Comparison of ENCODE assay signal across 7 mouse cellular contexts in genomic region chr11:62646958-62647515, GRCm38 (mm10). TPM values are rescaled to one million over a fixed set of nuclear protein-coding genes. Genes with fewer than 3 reads are reported as not detected.
A peak's percentile ranks its signal among the peaks of the same experiment; 100 is the strongest.
DNase-seq lines count a peak whose midpoint lies in the region; ATAC-seq and TF ChIP-seq lines count a peak whose summit lies in the region.

No protein-coding gene starts in this region.

- peaks cover 82% of the 10 kb centered on the region for H3K79me2 ChIP-seq in C2C12 (ENCODE audit: control insufficient read depth, insufficient read depth)

- peaks cover 26% of the 10 kb centered on the region for H3K79me3 ChIP-seq in C2C12 (ENCODE audit: low read depth)

- DNase-seq in heart, postnatal 0 days (ENCODE audit: low spot score), result no peak
- no peak for DNase-seq in liver, postnatal 0 days
- DNase-seq in cerebellum, postnatal 14 days, result no peak
- DNase-seq in left cerebral cortex, adult 18-20 months (ENCODE audit: low spot score in 2 of 2), result no peak

- WGBS in heart, postnatal 0 days, result 22% methylated on average over 7 of the region's 7 CpGs
- WGBS in liver, postnatal 0 days (ENCODE audit: insufficient replicate concordance), result 38% methylated on average over 7 of the region's 7 CpGs

- TF ChIP-seq CTCF in C2C12 (IDR thresholded peaks at IDR 0.05; ENCODE audit: control insufficient read depth, insufficient read depth, insufficient read length) (no peak), ES-Bruce4 (IDR thresholded peaks at IDR 0.05; ENCODE audit: low read depth, low read length) (no peak)
- TF ChIP-seq CTCF in heart, postnatal 0 days (IDR thresholded peaks at IDR 0.05; ENCODE audit: low read depth), result no peak
- TF ChIP-seq CTCF in liver, postnatal 0 days (IDR thresholded peaks at IDR 0.05; ENCODE audit: low read depth), result no peak

- peaks cover 2% of the 10 kb centered on the region for H3K4me1 ChIP-seq in ES-Bruce4 (ENCODE audit: control insufficient read depth, insufficient read depth, low read length)
- H3K4me1 ChIP-seq in heart, postnatal 0 days (ENCODE audit: control insufficient read depth, insufficient read depth), result peaks cover 55% of the 10 kb centered on the region
- peaks cover 45% of the 10 kb centered on the region for H3K4me1 ChIP-seq in liver, postnatal 0 days (ENCODE audit: insufficient read depth)

- H3K9me3 ChIP-seq in ES-Bruce4 (replicated peaks; ENCODE audit: control insufficient read depth, insufficient read depth, low read length, poor library complexity, severe bottlenecking), result no peaks in the 10 kb centered on the region
- H3K9me3 ChIP-seq in heart, postnatal 0 days (replicated peaks; ENCODE audit: control insufficient read depth, low read length), result no peaks in the 10 kb centered on the region
- H3K9me3 ChIP-seq in liver, postnatal 0 days (ENCODE audit: low read length), result no peaks in the 10 kb centered on the region

- no peak for ATAC-seq in heart, postnatal 0 days (ENCODE audit: insufficient read depth, low read depth)
- ATAC-seq in liver, postnatal 0 days, result no peak
- no peak for ATAC-seq in monocyte, adult 5-6 weeks (replicated peaks; ENCODE audit: insufficient number of reproducible peaks, low FRiP score, low TSS enrichment, poor library complexity, severe bottlenecking)

- H3K27me3 ChIP-seq in C2C12 (ENCODE audit: control insufficient read depth, insufficient read depth, insufficient read length) (no peaks in the 10 kb centered on the region), ES-Bruce4 (ENCODE audit: control insufficient read depth, insufficient read depth, low read length, poor library complexity, severe bottlenecking) (no peaks in the 10 kb centered on the region)
- no peaks in the 10 kb centered on the region for H3K27me3 ChIP-seq in heart, postnatal 0 days (ENCODE audit: control insufficient read depth, insufficient read depth, low read length)
- no peaks in the 10 kb centered on the region for H3K27me3 ChIP-seq in liver, postnatal 0 days (ENCODE audit: insufficient read depth, low read length)

- peak overlapping the region; percentile 96 for H3K4me2 ChIP-seq in heart, postnatal 0 days (ENCODE audit: low read depth, low read length)
- peak overlapping the region; percentile 94 for H3K4me2 ChIP-seq in liver, postnatal 0 days (ENCODE audit: low read depth, low read length)

- no peak overlapping the region for H3ac ChIP-seq in C2C12 (ENCODE audit: control insufficient read depth, insufficient read length, low read depth)

- TF ChIP-seq EP300 in ES-Bruce4 (IDR thresholded peaks at IDR 0.05; ENCODE audit: insufficient read depth, low read depth, low read length), result no peak
- no peak for TF ChIP-seq EP300 in heart, postnatal 0 days (IDR thresholded peaks at IDR 0.05; ENCODE audit: low read depth)
- TF ChIP-seq EP300 in liver, postnatal 0 days (IDR thresholded peaks at IDR 0.05; ENCODE audit: low read depth), result no peak

- no peak for TF ChIP-seq POLR2A in ES-Bruce4 (IDR thresholded peaks at IDR 0.05; ENCODE audit: insufficient read depth, low read length)

- peak overlapping the region; percentile 63 for H3K4me3 ChIP-seq in C2C12 (ENCODE audit: insufficient read depth, poor library complexity, severe bottlenecking)
- peak overlapping the region; percentile 64; the same call in 1 of the 2 replicates for H3K4me3 ChIP-seq in ES-Bruce4 (ENCODE audit: low read depth, low read length)
- H3K4me3 ChIP-seq in heart, postnatal 0 days (ENCODE audit: low read depth, low read length), result peak overlapping the region; percentile 73
- H3K4me3 ChIP-seq in liver, postnatal 0 days (ENCODE audit: low read depth, low read length), result no peak overlapping the region

- H3K36me3 ChIP-seq in C2C12 (ENCODE audit: control insufficient read depth, insufficient read depth), result no peaks in the 10 kb centered on the region
- H3K36me3 ChIP-seq in ES-Bruce4 (ENCODE audit: control insufficient read depth, insufficient read depth, low read length, poor library complexity, severe bottlenecking), result no peaks in the 10 kb centered on the region
- no peaks in the 10 kb centered on the region for H3K36me3 ChIP-seq in heart, postnatal 0 days (replicated peaks; ENCODE audit: control insufficient read depth, insufficient read depth, low read length)
- H3K36me3 ChIP-seq in liver, postnatal 0 days (replicated peaks; ENCODE audit: insufficient read depth, low read length), result peaks cover 3% of the 10 kb centered on the region; the same call in 1 of the 2 replicates

- no peak overlapping the region for H3K27ac ChIP-seq in ES-Bruce4 (ENCODE audit: insufficient read depth, low read length)
- H3K27ac ChIP-seq in heart, postnatal 0 days (ENCODE audit: low read depth), result peak overlapping the region; percentile 95
- H3K27ac ChIP-seq in liver, postnatal 0 days (ENCODE audit: low read depth), result peak overlapping the region; percentile 41

- H3K9ac ChIP-seq in ES-Bruce4 (ENCODE audit: low read depth, poor library complexity, severe bottlenecking), result peak overlapping the region; percentile 79; the same call in 1 of the 2 replicates
- peak overlapping the region; percentile 74 for H3K9ac ChIP-seq in heart, postnatal 0 days (replicated peaks; ENCODE audit: low read depth, low read length)
- no peak overlapping the region for H3K9ac ChIP-seq in liver, postnatal 0 days (replicated peaks)

TF ChIP-seq in C2C12, 6 proteins besides CTCF, POLR2A, EP300 and RAD21:
- TF ChIP-seq MAX (IDR thresholded peaks at IDR 0.05) (no peak), CEBPB (IDR thresholded peaks at IDR 0.05; ENCODE audit: low read depth) (no peak), USF1 (IDR thresholded peaks at IDR 0.05; ENCODE audit: low read depth) (no peak), MYOD1 (IDR thresholded peaks at IDR 0.05; ENCODE audit: control insufficient read depth, insufficient read length, low read depth) (no peak), MYOG (IDR thresholded peaks at IDR 0.05; ENCODE audit: control insufficient read depth, extremely low read depth, insufficient read length) (no peak), FOSL1 (IDR thresholded peaks at IDR 0.05; ENCODE audit: insufficient read depth, low read length, poor library complexity, severe bottlenecking) (no peak)

RNA-seq across cellular contexts. Expression of gene Lrrc75a, which starts 1.3 kb away (rescaled TPM):
- 12.5 TPM for polyA plus RNA-seq in C2C12 (2012; fragmentation: generic; extraction: Trizol)
- polyA plus RNA-seq in ES-Bruce4 (2011; ENCODE audit: insufficient read depth, insufficient read length, low read depth, missing spikeins), result 4.6 and 6.4 TPM in 2 replicates
- total RNA-seq in heart, postnatal 0 days (2014; rRNA removed; ENCODE audit: low replicate concordance), result 33.6 and 33.9 TPM in 2 replicates
- 9.3 and 9.6 TPM in 2 replicates for polyA plus RNA-seq in heart, postnatal 0 days (2015; fragmentation: Nextera tagmentation; extraction: Ambion mirVana)
- polyA plus RNA-seq in liver, postnatal 0 days (2015; fragmentation: Nextera tagmentation; extraction: Ambion mirVana), result 1.1 and 1.3 TPM in 2 replicates
- total RNA-seq in monocyte, adult 5-6 weeks (2017), result 1.3 to 6.4 TPM (median 4.1 TPM) in 3 replicates
- total RNA-seq in left cerebral cortex, adult 18-20 months (2021), result 10 to 100 TPM; 24.2 to 28.0 TPM

RNA-seq across cellular contexts. Expression of gene Mmgt2, which starts 1.4 kb away (rescaled TPM):
- 29.1 TPM for polyA plus RNA-seq in C2C12 (2012; fragmentation: generic; extraction: Trizol)
- polyA plus RNA-seq in ES-Bruce4 (2011; ENCODE audit: insufficient read depth, insufficient read length, low read depth, missing spikeins), result 12.6 and 19.3 TPM in 2 replicates
- 11.1 and 36.0 TPM in 2 replicates for total RNA-seq in heart, postnatal 0 days (2014; rRNA removed; ENCODE audit: low replicate concordance)
- 38.9 and 40.6 TPM in 2 replicates for polyA plus RNA-seq in heart, postnatal 0 days (2015; fragmentation: Nextera tagmentation; extraction: Ambion mirVana)
- polyA plus RNA-seq in liver, postnatal 0 days (2015; fragmentation: Nextera tagmentation; extraction: Ambion mirVana), result 7.8 and 9.6 TPM in 2 replicates
- 11.6 to 45.4 TPM (median 31.4 TPM) in 3 replicates for total RNA-seq in monocyte, adult 5-6 weeks (2017)
- 10 to 100 TPM; 23.7 to 24.0 TPM for total RNA-seq in left cerebral cortex, adult 18-20 months (2021)
